Mouse (Mus musculus) MEL (cell line): ENCODE data around the gene Grn. TPM values are rescaled to one million over a fixed set of nuclear protein-coding genes. Genes with fewer than 3 reads are reported as not detected.

ENCODE experiments used
- DNase-seq: peaks from one replicate; pipeline ENCODE4 v3.0.0; 2011; ENCODE audit warnings: low read depth, low spot score
- H3K27ac ChIP-seq: 2 replicates; pipeline ENCODE4 v1.5.1; 2012; ENCODE audit warnings: low read depth, mild to moderate bottlenecking, control low read depth, low read length, moderate library complexity; ENCODE audit not compliant: control insufficient read depth
- H3K27me3 ChIP-seq, 2 experiments: fragments of 150-350 bp in 1 of 2; sonication (generic) in 1 of 2; 2 replicates each; pipeline ENCODE4 v1.6.1; 2012; ENCODE audit warnings: low read length in 2 of 2, mild to moderate bottlenecking in 2 of 2, improper control_type of control experiment in 1 of 2, moderate library complexity in 1 of 2; ENCODE audit not compliant: insufficient read depth in 2 of 2, control insufficient read depth in 1 of 2
- H3K36me3 ChIP-seq, 2 experiments: 2 replicates each; pipeline ENCODE4 v1.6.1; 2012 to 2014; ENCODE audit warnings: low read length in 2 of 2, improper control_type of control experiment in 1 of 2, inconsistent platforms in 1 of 2, mild to moderate bottlenecking in 1 of 2; ENCODE audit not compliant: insufficient read depth in 2 of 2, control insufficient read depth in 1 of 2
- H3K4me1 ChIP-seq, 2 experiments: fragments of 150-350 bp in 1 of 2; sonication (generic) in 1 of 2; 2 replicates each; pipeline ENCODE4 v1.6.1; 2012; ENCODE audit warnings: low read length in 2 of 2, improper control_type of control experiment in 1 of 2, mild to moderate bottlenecking in 1 of 2; ENCODE audit not compliant: insufficient read depth in 2 of 2, control insufficient read depth in 1 of 2
- H3K4me3 ChIP-seq, 2 experiments: fragments of 150-350 bp in 1 of 2; sonication (generic) in 1 of 2; 2 replicates each; pipeline ENCODE4 v1.5.1; 2012; ENCODE audit warnings: low read depth in 2 of 2, low read length in 2 of 2, mild to moderate bottlenecking in 2 of 2, moderate library complexity in 2 of 2, control low read depth in 1 of 2, improper control_type of control experiment in 1 of 2; ENCODE audit not compliant: control insufficient read depth in 1 of 2, insufficient read depth in 1 of 2
- H3K79me2 ChIP-seq: 2 replicates; pipeline ENCODE4 v1.6.1; 2012; ENCODE audit warnings: mild to moderate bottlenecking, low read length, moderate library complexity; ENCODE audit not compliant: control insufficient read depth, poor library complexity, insufficient read depth
- H3K9ac ChIP-seq: 2 replicates; pipeline ENCODE4 v1.6.1; 2012; ENCODE audit warnings: low read depth, mild to moderate bottlenecking, control low read depth, low read length, moderate library complexity; ENCODE audit not compliant: control insufficient read depth, poor library complexity, severe bottlenecking
- H3K9me3 ChIP-seq: fragments of 150-350 bp; sonication (generic); replicated peaks from 2 replicates; pipeline ENCODE4 v1.6.1; 2012; ENCODE audit warnings: mild to moderate bottlenecking, low read length, improper control_type of control experiment, moderate library complexity; ENCODE audit not compliant: insufficient read depth
- BHLHE40 ChIP-seq: IDR thresholded peaks from 2 replicates; pipeline ENCODE4 v1.6.1; 2012; ENCODE audit warnings: low read depth, mild to moderate bottlenecking, inconsistent platforms, low read length, improper control_type of control experiment, borderline replicate concordance
- CHD1 ChIP-seq: IDR thresholded peaks from 2 replicates; pipeline ENCODE4 v1.6.1; 2012; ENCODE audit warnings: low read depth, mild to moderate bottlenecking, inconsistent platforms, low read length, improper control_type of control experiment
- ELF1 ChIP-seq: IDR thresholded peaks from 2 replicates; pipeline ENCODE4 v1.6.1; 2014; ENCODE audit warnings: low read depth, mild to moderate bottlenecking, inconsistent platforms, low read length, improper control_type of control experiment, moderate library complexity
- EP300 ChIP-seq, 2 experiments: IDR thresholded peaks; 2 replicates each; pipeline ENCODE4 v1.6.1; 2011; ENCODE audit warnings: improper control_type of control experiment in 2 of 2, low read length in 2 of 2, low read depth in 1 of 2, mild to moderate bottlenecking in 1 of 2
- ETS1 ChIP-seq: IDR thresholded peaks from 2 replicates; pipeline ENCODE4 v1.6.1; 2012; ENCODE audit warnings: low read depth, mild to moderate bottlenecking, inconsistent platforms, low read length, improper control_type of control experiment, moderate library complexity
- GABPA ChIP-seq: IDR thresholded peaks from 2 replicates; pipeline ENCODE4 v1.6.1; 2012; ENCODE audit warnings: low read depth, mild to moderate bottlenecking, inconsistent platforms, low read length, improper control_type of control experiment, moderate library complexity
- HCFC1 ChIP-seq: IDR thresholded peaks from 2 replicates; pipeline ENCODE4 v1.6.1; 2012; ENCODE audit warnings: low read depth, mild to moderate bottlenecking, inconsistent platforms, low read length, improper control_type of control experiment, moderate library complexity
- JUND ChIP-seq: IDR thresholded peaks from 2 replicates; pipeline ENCODE4 v1.6.1; 2011; ENCODE audit warnings: low read depth, mild to moderate bottlenecking, improper control_type of control experiment, low read length
- MAZ ChIP-seq: IDR thresholded peaks from 2 replicates; pipeline ENCODE4 v1.6.1; 2012; ENCODE audit warnings: low read depth, mild to moderate bottlenecking, inconsistent platforms, low read length, improper control_type of control experiment
- MXI1 ChIP-seq: IDR thresholded peaks from 2 replicates; pipeline ENCODE4 v1.6.1; 2011; ENCODE audit warnings: mild to moderate bottlenecking, low read depth, low read length, improper control_type of control experiment
- MYB ChIP-seq: IDR thresholded peaks from 2 replicates; pipeline ENCODE4 v1.6.1; 2011; ENCODE audit warnings: mild to moderate bottlenecking, low read depth, low read length, improper control_type of control experiment
- MYC ChIP-seq: IDR thresholded peaks from 2 replicates; pipeline ENCODE4 v1.6.1; 2011; ENCODE audit warnings: low read depth, mild to moderate bottlenecking, low read length, improper control_type of control experiment, moderate library complexity
- NRF1 ChIP-seq: IDR thresholded peaks from 2 replicates; pipeline ENCODE4 v1.6.1; 2014; ENCODE audit warnings: low read depth, mild to moderate bottlenecking, inconsistent platforms, low read length, improper control_type of control experiment, moderate library complexity; ENCODE audit not compliant: poor library complexity, insufficient read depth, severe bottlenecking
- POLR2A ChIP-seq, 2 experiments: IDR thresholded peaks; 2 replicates each; pipeline ENCODE4 v1.6.1; 2011 to 2012; ENCODE audit warnings: low read length in 2 of 2, mild to moderate bottlenecking in 2 of 2, control low read depth in 1 of 2, improper control_type of control experiment in 1 of 2, low read depth in 1 of 2, moderate library complexity in 1 of 2; ENCODE audit not compliant: control insufficient read depth in 1 of 2, insufficient read depth in 1 of 2, poor library complexity in 1 of 2
- POLR2AphosphoS2 ChIP-seq: IDR thresholded peaks from 2 replicates; pipeline ENCODE4 v1.6.1; 2011; ENCODE audit warnings: low read length, improper control_type of control experiment
- POLR2AphosphoS5 ChIP-seq: IDR thresholded peaks from 2 replicates; pipeline ENCODE4 v1.6.1; 2012; ENCODE audit warnings: low read depth, borderline replicate concordance, mild to moderate bottlenecking, inconsistent platforms, low read length, moderate library complexity, mixed read lengths
- SIN3A ChIP-seq: IDR thresholded peaks from 2 replicates; pipeline ENCODE4 v1.6.1; 2012; ENCODE audit warnings: low read length, improper control_type of control experiment, inconsistent platforms
- TAL1 ChIP-seq: IDR thresholded peaks from 2 replicates; pipeline ENCODE4 v1.6.1; 2012; ENCODE audit warnings: mild to moderate bottlenecking, inconsistent platforms, low read length, moderate library complexity, mixed read lengths
- TBP ChIP-seq: IDR thresholded peaks from 2 replicates; pipeline ENCODE4 v1.8.0; 2011; ENCODE audit warnings: low read depth, low read length, improper control_type of control experiment
- UBTF ChIP-seq: IDR thresholded peaks from 2 replicates; pipeline ENCODE4 v1.6.1; 2012; ENCODE audit warnings: low read depth, mild to moderate bottlenecking, inconsistent platforms, low read length, improper control_type of control experiment, moderate library complexity, borderline replicate concordance; ENCODE audit not compliant: insufficient read depth
- USF1 ChIP-seq: IDR thresholded peaks from 2 replicates; pipeline ENCODE4 v1.6.1; 2014; ENCODE audit warnings: low read depth, mild to moderate bottlenecking, inconsistent platforms, low read length, improper control_type of control experiment, moderate library complexity
- USF2 ChIP-seq, 2 experiments: IDR thresholded peaks; 2 replicates each; pipeline ENCODE4 v1.6.1; 2011 to 2012; ENCODE audit warnings: improper control_type of control experiment in 2 of 2, low read length in 2 of 2, borderline replicate concordance in 1 of 2, inconsistent platforms in 1 of 2, low read depth in 1 of 2, mild to moderate bottlenecking in 1 of 2; ENCODE audit not compliant: insufficient read depth in 1 of 2
- ZC3H11A ChIP-seq: IDR thresholded peaks from 2 replicates; pipeline ENCODE4 v1.6.1; 2012; ENCODE audit warnings: low read depth, mild to moderate bottlenecking, inconsistent platforms, low read length, improper control_type of control experiment
- ZMIZ1 ChIP-seq: IDR thresholded peaks from 2 replicates; pipeline ENCODE4 v1.6.1; 2012; ENCODE audit warnings: low read depth, mild to moderate bottlenecking, inconsistent platforms, low read length, improper control_type of control experiment, moderate library complexity
- ZNF384 ChIP-seq: IDR thresholded peaks from 2 replicates; pipeline ENCODE4 v1.6.1; 2012; ENCODE audit warnings: low read depth, mild to moderate bottlenecking, inconsistent platforms, low read length, improper control_type of control experiment
- polyA plus RNA-seq, 2 experiments: library from polyadenylated mRNA; stranded (reverse) in 1 of 2; unstranded in 1 of 2; fragments of >175 nt in 1 of 2; fragments of >200 nt in 1 of 2; gene quantifications; 2 replicates each; pipeline versions ENCODE4 v1.2.1 to v1.2.4; 2012; ENCODE audit warnings: low replicate concordance in 2 of 2, low read depth in 1 of 2; ENCODE audit not compliant: insufficient read length in 2 of 2, insufficient read depth in 1 of 2, missing spikeins in 1 of 2
- total RNA-seq: library from RNA; depleted of rRNA; stranded (reverse); fragments of 300-350 nt; gene quantifications from 2 replicates; pipeline ENCODE4 v1.2.3, GENCODE M21; 2012

Gene Grn
- total and polyA plus RNA-seq, 3 experiments: 14.7 to 42.1 TPM; not detected in 1

- Histone ChIP-seq H3K27ac (no peak overlapping the region), H3K4me1 (no peaks in the 10 kb centered on the region), H3K9me3 (no peaks in the 10 kb centered on the region), H3K36me3 (no peaks in the 10 kb centered on the region), H3K9ac (no peak overlapping the region), H3K27me3 (peaks cover 2 to 3% of the 10 kb centered on the region in 2 experiments; a peak in 2 of 4 replicates), H3K4me3 (no peak overlapping the region), H3K79me2 (no peaks in the 10 kb centered on the region)
- TF ChIP-seq ZNF384 (no peak), SIN3A (no peak), TAL1 (no peak), GABPA (no peak)
- no peak for DNase-seq
These were observed 33.4 kb upstream of the Grn start for GRCm38 (mm10) chr11:102396671-102397141.

- no peaks in the 10 kb centered on the region for H3K36me3 ChIP-seq
- H3K27me3 ChIP-seq: no peaks in the 10 kb centered on the region
- no peak overlapping the region for H3K4me3 ChIP-seq
- no peak overlapping the region for H3K9ac ChIP-seq
- TF ChIP-seq ELF1 (no peak), USF1 (peak; percentile 44; the same call in 1 of the 2 replicates)
- TF ChIP-seq, all 39 proteins: peak for 1
- Histone ChIP-seq H3K79me2 (no peaks in the 10 kb centered on the region), H3K9me3 (no peaks in the 10 kb centered on the region), H3K4me1 (no peaks in the 10 kb centered on the region), H3K27ac (no peak overlapping the region)
- peak; percentile 38 for DNase-seq
These were observed 31.9 kb upstream of the Grn start for GRCm38 (mm10) chr11:102398007-102398825.

DNA sequence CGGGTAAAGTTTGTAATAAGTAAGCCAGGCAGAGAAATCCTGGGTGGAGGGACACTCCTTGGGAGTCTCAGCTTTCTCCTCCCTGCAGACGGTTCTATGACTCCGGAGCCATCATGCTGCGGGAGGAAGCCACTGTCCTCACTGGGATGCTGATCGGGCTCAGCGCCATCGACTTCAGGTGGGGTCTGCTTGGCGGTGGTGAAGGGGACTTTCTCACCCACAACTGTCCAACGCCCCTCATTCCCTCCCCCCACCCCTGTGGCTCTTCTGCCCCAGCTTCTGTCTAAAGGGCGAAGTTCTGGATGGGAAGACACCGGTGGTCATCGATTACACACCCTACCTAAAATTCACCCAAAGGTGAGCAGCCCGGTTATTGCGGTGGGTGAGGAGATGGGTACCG, 31.0 kb upstream of the Grn start:
- no peak for DNase-seq
- Histone ChIP-seq H3K4me3 (no peak overlapping the region), H3K27me3 (no peaks in the 10 kb centered on the region), H3K36me3 (no peaks in the 10 kb centered on the region), H3K27ac (no peak overlapping the region), H3K79me2 (no peaks in the 10 kb centered on the region), H3K9me3 (no peaks in the 10 kb centered on the region), H3K4me1 (no peaks in the 10 kb centered on the region), H3K9ac (no peak overlapping the region)
- TF ChIP-seq JUND: no peak
- no peak for TF ChIP-seq UBTF
- no peak for TF ChIP-seq GABPA
- no peak for TF ChIP-seq MXI1
- no peak for TF ChIP-seq POLR2AphosphoS2
- no peak for TF ChIP-seq NRF1
- TF ChIP-seq ZMIZ1: no peak
- TF ChIP-seq EP300 (IDR thresholded peaks at IDR 0.05; ENCODE audit: low read depth in 1 of 2, low read length in 2 of 2): no peak
- TF ChIP-seq CHD1: no peak
- TF ChIP-seq MAZ: no peak
- no peak for TF ChIP-seq ETS1
- TF ChIP-seq MYC: no peak
- TF ChIP-seq ZC3H11A: no peak
- TF ChIP-seq BHLHE40: no peak
- no peak for TF ChIP-seq USF2 (IDR thresholded peaks at IDR 0.05; ENCODE audit: borderline replicate concordance in 1 of 2, insufficient read depth in 1 of 2, low read depth in 1 of 2, low read length in 2 of 2)
- no peak for TF ChIP-seq POLR2AphosphoS5
- TF ChIP-seq POLR2A (IDR thresholded peaks at IDR 0.05; ENCODE audit: control insufficient read depth in 1 of 2, insufficient read depth in 1 of 2, low read depth in 1 of 2, low read length in 2 of 2, poor library complexity in 1 of 2): no peak
- TF ChIP-seq HCFC1: no peak
- TF ChIP-seq MYB: no peak
- no peak for TF ChIP-seq TBP
